Mouse (Mus musculus): ENCODE results near the gene D930007J09Rik. TPM values are rescaled to one million over a fixed set of nuclear protein-coding genes. Genes with fewer than 3 reads are reported as not detected.

D930007J09Rik gene
- polyA plus RNA-seq, 1 experiment = not detected

- peaks cover 3% of the 10 kb centered on the region; the same call in 1 of the 2 replicates for H3K4me1 ChIP-seq (ENCODE audit: control insufficient read depth, insufficient read depth, low read length)
- WGBS = 67% methylated on average over 3 of the region's 3 CpGs
These were observed 24.6 kb upstream of the D930007J09Rik start for GRCm38 (mm10) chr13:32827111-32827822.

DNA sequence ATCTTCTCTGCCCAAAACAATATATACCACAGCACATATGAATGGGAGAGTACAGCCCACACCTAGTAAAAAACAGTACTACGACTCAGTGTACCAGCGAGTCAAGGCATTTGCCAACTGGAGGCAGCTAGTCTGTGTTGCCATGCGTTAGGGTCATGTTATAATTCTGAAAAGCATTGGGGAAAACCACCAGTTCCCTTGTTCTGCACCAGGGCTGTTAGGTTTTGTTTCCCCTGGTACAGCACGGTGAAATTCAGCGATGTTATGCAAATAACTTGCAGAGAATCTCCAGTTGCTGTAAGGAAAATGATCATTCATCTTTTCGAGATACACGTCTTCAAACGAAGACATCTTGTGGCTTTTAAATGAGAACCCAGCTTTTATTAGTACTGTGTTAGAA is 22.9 kb upstream of the D930007J09Rik start:
- Histone ChIP-seq H3K4me1 (ENCODE audit: control insufficient read depth, insufficient read depth, low read length) (peaks cover 1% of the 10 kb centered on the region; the same call in 1 of the 2 replicates), H3K27ac (ENCODE audit: control insufficient read depth, insufficient read depth, low read depth, low read length, poor library complexity) (no peak overlapping the region), H3K4me3 (replicated peaks; ENCODE audit: control insufficient read depth, low read depth, low read length) (no peak overlapping the region)
- WGBS = 56% methylated on average over 8 of the region's 8 CpGs
- TF ChIP-seq CTCF (IDR thresholded peaks at IDR 0.05; ENCODE audit: control insufficient read depth, insufficient read depth, low read length) (no peak), POLR2A (IDR thresholded peaks at IDR 0.05; ENCODE audit: borderline replicate concordance, control insufficient read depth, low read depth, low read length) (no peak)

More at GRCm38 (mm10) chr13:32827111-32827822, 24.6 kb upstream of the D930007J09Rik start:
- Histone ChIP-seq H3K4me3 (replicated peaks; ENCODE audit: control insufficient read depth, low read depth, low read length) (no peak overlapping the region), H3K27ac (ENCODE audit: control insufficient read depth, insufficient read depth, low read depth, low read length, poor library complexity) (no peak overlapping the region)
- TF ChIP-seq CTCF (IDR thresholded peaks at IDR 0.05; ENCODE audit: control insufficient read depth, insufficient read depth, low read length) (peak; percentile 49), POLR2A (IDR thresholded peaks at IDR 0.05; ENCODE audit: borderline replicate concordance, control insufficient read depth, low read depth, low read length) (no peak)

GRCm38 (mm10) chr13:32824377-32825330 is 22.0 kb upstream of the D930007J09Rik start:
- TF ChIP-seq POLR2A (IDR thresholded peaks at IDR 0.05; ENCODE audit: borderline replicate concordance, control insufficient read depth, low read depth, low read length) = no peak
- TF ChIP-seq CTCF (IDR thresholded peaks at IDR 0.05; ENCODE audit: control insufficient read depth, insufficient read depth, low read length) = no peak
- WGBS = 57% methylated on average over 6 of the region's 6 CpGs
- Histone ChIP-seq H3K4me3 (replicated peaks; ENCODE audit: control insufficient read depth, low read depth, low read length) (no peak overlapping the region), H3K27ac (ENCODE audit: control insufficient read depth, insufficient read depth, low read depth, low read length, poor library complexity) (no peak overlapping the region), H3K4me1 (ENCODE audit: control insufficient read depth, insufficient read depth, low read length) (peaks cover 1% of the 10 kb centered on the region; the same call in 1 of the 2 replicates)

DNA sequence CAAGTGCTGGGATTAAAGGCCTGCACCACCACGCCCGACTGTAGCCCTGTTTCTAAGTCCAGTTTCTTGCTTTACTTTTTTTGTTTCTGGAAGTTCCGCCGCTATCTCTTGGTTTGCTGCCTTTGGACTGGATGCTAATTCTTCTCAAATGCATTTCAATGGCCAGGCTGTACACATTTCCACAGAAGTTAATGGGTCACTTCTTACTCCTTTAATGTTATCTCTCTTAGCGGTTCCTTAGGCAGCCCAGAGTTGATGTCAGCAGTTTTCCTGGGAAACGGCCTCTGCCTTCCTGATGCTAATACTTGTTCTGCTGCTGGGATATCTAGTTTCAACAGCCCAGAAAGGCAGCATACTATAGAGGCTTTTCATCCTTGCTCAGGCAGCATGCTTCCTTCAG is 20.5 kb upstream of the D930007J09Rik start:
- WGBS = 89% methylated on average over 6 of the region's 6 CpGs
- no peak for TF ChIP-seq CTCF (IDR thresholded peaks at IDR 0.05; ENCODE audit: control insufficient read depth, insufficient read depth, low read length)
- no peak for TF ChIP-seq POLR2A (IDR thresholded peaks at IDR 0.05; ENCODE audit: borderline replicate concordance, control insufficient read depth, low read depth, low read length)
- peaks cover 1% of the 10 kb centered on the region; the same call in 1 of the 2 replicates for H3K4me1 ChIP-seq (ENCODE audit: control insufficient read depth, insufficient read depth, low read length)
- H3K4me3 ChIP-seq (replicated peaks; ENCODE audit: control insufficient read depth, low read depth, low read length) = no peak overlapping the region
- no peak overlapping the region for H3K27ac ChIP-seq (ENCODE audit: control insufficient read depth, insufficient read depth, low read depth, low read length, poor library complexity)

DNA sequence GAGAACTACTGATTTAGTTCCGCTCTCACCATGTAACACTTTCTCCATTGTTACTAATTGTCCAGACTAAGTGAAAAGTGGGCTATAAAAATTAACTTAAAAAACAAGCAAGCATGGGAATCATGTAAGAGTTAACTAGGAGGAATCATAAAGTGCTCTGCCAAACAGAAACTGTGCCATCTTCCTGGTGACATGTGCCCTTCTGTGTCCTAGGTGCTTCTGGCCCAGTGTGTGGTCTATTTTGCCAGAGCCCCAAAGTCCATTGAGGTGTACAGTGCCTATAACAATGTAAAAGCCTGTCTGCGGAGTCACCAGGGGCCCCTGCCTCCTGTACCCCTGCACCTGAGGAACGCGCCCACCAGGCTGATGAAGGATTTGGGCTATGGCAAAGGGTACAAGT is 19.0 kb upstream of the D930007J09Rik start:
- H3K4me1 ChIP-seq (ENCODE audit: control insufficient read depth, insufficient read depth, low read length) = peaks cover 1% of the 10 kb centered on the region; the same call in 1 of the 2 replicates
- H3K4me3 ChIP-seq (replicated peaks; ENCODE audit: control insufficient read depth, low read depth, low read length) = no peak overlapping the region
- no peak overlapping the region for H3K27ac ChIP-seq (ENCODE audit: control insufficient read depth, insufficient read depth, low read depth, low read length, poor library complexity)
- WGBS = 94% methylated on average over 4 of the region's 4 CpGs
- TF ChIP-seq POLR2A (IDR thresholded peaks at IDR 0.05; ENCODE audit: borderline replicate concordance, control insufficient read depth, low read depth, low read length) (no peak), CTCF (IDR thresholded peaks at IDR 0.05; ENCODE audit: control insufficient read depth, insufficient read depth, low read length) (no peak)

- no peak overlapping the region for H3K4me3 ChIP-seq (replicated peaks; ENCODE audit: control insufficient read depth, low read depth, low read length)
- H3K4me1 ChIP-seq (ENCODE audit: control insufficient read depth, insufficient read depth, low read length) = no peaks in the 10 kb centered on the region
- no peak overlapping the region for H3K27ac ChIP-seq (ENCODE audit: control insufficient read depth, insufficient read depth, low read depth, low read length, poor library complexity)
- no peak for TF ChIP-seq POLR2A (IDR thresholded peaks at IDR 0.05; ENCODE audit: borderline replicate concordance, control insufficient read depth, low read depth, low read length)
- no peak for TF ChIP-seq CTCF (IDR thresholded peaks at IDR 0.05; ENCODE audit: control insufficient read depth, insufficient read depth, low read length)
- 87% methylated on average over 5 of the region's 5 CpGs for WGBS
These were observed 17.3 kb upstream of the D930007J09Rik start for GRCm38 (mm10) chr13:32819926-32820325.

- no peak for TF ChIP-seq CTCF (IDR thresholded peaks at IDR 0.05; ENCODE audit: control insufficient read depth, insufficient read depth, low read length)
- TF ChIP-seq POLR2A (IDR thresholded peaks at IDR 0.05; ENCODE audit: borderline replicate concordance, control insufficient read depth, low read depth, low read length) = no peak
- no peaks in the 10 kb centered on the region for H3K4me1 ChIP-seq (ENCODE audit: control insufficient read depth, insufficient read depth, low read length)
- H3K4me3 ChIP-seq (replicated peaks; ENCODE audit: control insufficient read depth, low read depth, low read length) = no peak overlapping the region
- WGBS = 89% methylated on average over 3 of the region's 3 CpGs
- no peak overlapping the region for H3K27ac ChIP-seq (ENCODE audit: control insufficient read depth, insufficient read depth, low read depth, low read length, poor library complexity)
These were observed 16.6 kb upstream of the D930007J09Rik start for GRCm38 (mm10) chr13:32819241-32819640.

DNA sequence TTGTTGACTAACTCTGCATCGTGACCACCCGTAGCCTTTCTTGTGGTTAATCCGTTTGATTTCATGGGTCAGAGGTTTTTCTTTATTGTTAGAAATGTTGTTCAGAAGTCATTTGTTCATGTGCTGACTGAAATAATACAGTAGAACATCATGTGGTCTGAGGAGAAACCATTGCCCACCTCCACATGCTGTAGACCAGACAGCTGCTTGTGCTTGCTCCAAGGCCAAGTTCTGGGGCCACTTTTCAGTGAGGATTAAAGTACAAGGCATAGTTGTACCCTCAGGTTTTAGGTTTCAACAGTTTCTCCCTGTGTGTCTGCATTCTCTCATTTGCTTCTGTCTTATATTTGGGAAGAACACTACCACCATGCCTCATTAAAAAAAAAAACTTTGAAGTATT is 5.0 kb upstream of the D930007J09Rik start:
- Histone ChIP-seq H3K4me1 (ENCODE audit: control insufficient read depth, insufficient read depth, low read length) (peaks cover 2% of the 10 kb centered on the region; the same call in 1 of the 2 replicates), H3K4me3 (replicated peaks; ENCODE audit: control insufficient read depth, low read depth, low read length) (no peak overlapping the region), H3K27ac (ENCODE audit: control insufficient read depth, insufficient read depth, low read depth, low read length, poor library complexity) (no peak overlapping the region)
- WGBS = 78% methylated on average over 3 of the region's 3 CpGs
- TF ChIP-seq POLR2A (IDR thresholded peaks at IDR 0.05; ENCODE audit: borderline replicate concordance, control insufficient read depth, low read depth, low read length) (no peak), CTCF (IDR thresholded peaks at IDR 0.05; ENCODE audit: control insufficient read depth, insufficient read depth, low read length) (no peak)

Data from bone marrow, adult 2 months (tissue).